Mouse (Mus musculus) kidney, postnatal 25 days (tissue): ENCODE measurements at regions not wholly inside any gene's neighbourhood (a gene's known extent, or its start where the extent isn't known, plus 50 kb on each side); places are given as distances from the start of the nearest gene placed in this dataset.

Experiments used
- DNase-seq, 2 experiments: peaks; one replicate each; pipeline ENCODE4 v3.0.0; 2021; ENCODE audit warnings: mixed read lengths in 2 of 2

DNA sequence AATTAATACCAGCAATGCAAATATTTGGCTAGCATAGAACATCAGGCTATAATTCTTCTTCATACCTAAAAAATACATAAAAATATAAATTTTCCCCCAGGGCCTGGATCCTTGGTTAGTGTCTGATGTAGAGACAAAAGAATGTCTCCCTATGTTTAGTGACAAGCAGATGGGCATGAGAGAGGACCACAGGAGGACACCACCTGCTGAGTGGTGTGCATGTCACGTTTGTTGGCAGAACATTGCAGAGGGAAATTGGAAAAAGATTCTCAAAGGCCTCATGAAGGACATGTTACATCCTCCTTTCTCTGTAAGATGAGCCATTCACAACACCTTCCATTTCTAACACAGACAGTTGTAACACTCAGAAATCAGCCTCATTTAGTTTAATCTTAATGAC is 206.3 kb downstream of the Hhipl2 start:
- DNase-seq = no peak

DNA sequence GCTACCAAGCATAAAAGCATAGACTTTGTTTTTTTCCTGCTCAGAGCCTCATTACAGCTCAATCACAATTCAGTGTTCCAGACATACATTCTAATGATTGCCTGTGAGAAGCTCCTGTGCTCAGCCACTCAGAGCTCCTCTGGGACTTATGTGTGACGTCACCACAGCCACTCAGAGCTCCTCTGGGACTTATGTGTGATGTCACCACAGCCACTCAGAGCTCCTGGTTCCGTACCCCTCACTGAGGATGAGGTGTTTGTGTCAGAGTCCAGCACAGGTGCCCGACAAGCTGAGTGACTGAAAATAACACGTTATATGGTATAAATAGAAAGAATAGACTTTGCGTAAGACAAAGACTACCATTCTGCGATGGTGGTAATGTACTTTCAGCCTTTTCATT is 215.8 kb downstream of the Hhipl2 start:
- no peak for DNase-seq

DNA sequence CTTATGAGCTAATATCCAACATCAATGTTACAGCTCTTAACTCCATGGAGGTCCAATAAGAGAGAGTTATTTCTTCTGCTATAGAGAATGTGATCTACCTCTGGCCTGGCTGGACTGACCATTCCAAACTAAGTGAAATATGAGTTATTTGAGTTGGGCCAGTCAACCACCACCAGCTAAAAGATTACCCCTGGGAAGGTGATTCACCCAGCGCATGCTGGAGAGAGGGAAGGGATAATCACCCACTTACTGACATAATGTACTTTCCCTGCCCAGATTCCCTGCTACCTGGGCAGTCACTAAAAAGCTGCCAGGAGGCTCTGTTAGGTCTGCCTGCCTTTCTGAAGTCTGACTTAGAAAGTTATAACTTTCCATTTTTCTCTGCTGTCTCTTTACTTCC is 216.8 kb downstream of the Hhipl2 start:
- DNase-seq = no peak

DNA sequence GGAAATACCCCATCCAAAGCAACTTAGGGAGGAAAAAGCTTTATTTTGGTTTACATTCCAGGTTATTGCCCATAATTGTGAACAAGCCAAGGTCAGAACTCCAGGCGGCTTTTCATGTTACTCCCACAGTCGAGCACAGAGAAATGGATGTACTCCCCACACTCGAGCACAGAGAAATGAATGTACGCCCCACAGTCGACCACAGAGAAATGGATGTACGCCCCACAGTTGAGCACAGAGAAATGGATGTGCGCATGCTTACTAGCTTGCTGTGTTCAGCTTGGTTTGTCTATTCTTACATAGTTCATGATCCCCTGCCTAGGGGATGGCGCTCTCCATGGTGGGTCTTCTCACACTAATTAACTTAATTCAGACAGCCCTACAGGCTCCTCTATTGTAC is 219.2 kb downstream of the Hhipl2 start:
- DNase-seq = no peak

DNA sequence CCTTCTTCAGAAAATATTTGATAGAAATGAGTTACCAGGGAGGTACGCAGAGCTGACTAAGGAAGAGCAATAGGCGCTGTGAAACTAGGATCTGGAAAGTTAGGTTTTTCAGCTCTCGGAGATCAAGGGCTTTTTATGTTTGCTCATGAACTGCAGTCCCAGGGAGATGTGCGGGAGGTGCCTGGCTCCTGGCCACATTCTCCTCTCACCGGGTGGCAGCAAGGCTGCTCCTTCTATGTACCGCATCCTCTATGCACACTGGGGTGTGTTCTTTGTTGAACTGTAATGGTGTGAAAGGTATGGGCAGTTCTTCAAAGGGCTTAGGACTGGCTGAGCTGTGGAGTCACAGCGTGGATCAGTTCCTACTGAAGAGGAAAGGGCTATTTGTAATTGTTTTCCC is 221.3 kb downstream of the Hhipl2 start:
- no peak for DNase-seq

DNA sequence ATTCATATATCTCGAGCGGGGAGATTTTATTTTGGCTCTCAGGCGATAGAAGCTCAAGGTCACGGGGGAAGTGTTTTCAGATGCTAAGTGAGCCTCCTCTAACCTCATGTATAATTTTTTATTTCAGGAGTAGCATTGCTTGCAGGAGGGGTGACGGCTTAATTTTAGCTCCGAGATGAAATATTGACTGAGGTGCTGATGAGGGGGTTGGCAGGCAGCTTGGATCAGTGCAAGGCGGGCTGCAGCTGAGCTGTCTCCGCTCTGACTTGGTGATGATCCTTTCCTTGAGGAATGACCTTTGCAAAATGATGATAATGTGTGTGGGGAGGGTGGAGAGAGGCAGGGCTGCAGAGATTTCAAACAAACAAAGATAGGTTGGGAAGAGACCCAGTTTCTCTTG is 222.6 kb downstream of the Hhipl2 start:
- DNase-seq = no peak

DNA sequence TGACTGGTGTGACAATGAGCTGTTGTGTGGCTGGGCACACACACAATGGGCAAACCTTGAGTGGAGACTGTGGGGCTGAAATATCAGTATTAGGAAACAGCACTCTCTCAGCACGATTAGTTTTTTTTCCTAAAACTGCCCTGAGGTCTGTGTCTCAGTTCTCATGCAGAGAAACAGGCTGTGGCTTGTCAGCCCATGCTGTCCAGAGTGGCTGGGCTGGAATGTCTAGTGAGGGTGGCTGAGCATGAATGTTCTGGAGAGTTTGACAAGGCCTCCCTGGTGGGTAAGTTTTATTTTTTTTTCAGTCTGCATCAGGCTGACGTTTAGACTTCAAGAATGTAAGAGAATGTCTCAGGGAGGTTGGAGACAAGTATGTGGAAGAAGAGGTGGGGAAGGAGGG is 226.0 kb downstream of the Hhipl2 start:
- DNase-seq = no peak

DNA sequence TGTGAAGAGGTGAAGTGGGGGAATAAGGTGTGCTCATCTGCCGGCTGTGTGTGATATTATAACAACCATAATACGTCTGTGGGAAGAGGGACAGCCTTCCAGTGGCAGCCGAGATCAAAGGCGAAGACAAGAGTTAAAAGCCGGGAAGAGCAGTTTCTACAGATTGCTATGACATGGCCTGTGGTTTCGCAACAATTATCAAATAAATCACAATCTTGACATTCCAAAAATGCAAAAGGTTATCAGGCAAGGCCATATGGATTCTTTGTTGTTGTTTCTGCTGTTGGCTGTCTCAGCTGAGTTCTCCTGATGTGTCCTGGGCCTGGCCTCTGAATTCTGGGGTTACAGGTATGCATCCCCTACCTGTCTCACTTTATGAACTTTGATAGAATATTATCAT is 235.9 kb downstream of the Hhipl2 start:
- DNase-seq = no peak

DNA sequence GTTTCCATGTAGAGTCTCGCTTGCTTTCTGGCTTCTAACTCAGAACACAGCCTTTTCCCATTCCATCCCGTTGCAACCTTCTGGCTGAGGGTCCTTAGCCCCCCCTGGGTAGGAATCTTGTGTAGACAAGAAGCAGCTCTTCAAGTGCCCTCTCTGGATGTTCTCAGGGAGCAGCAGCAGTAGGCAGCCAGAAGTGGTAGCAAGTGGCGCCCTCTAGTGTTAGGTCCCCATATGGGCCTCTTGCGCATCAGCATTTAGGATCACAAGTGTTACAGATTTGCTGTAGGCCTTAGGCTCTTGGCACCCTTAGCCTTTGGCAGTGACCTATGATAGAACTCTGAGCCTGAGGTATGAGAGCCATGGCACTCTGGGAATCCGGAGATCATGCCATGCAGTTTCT is 239.0 kb downstream of the Hhipl2 start:
- DNase-seq = peak in 1 of 2 experiments; percentile 69

DNA sequence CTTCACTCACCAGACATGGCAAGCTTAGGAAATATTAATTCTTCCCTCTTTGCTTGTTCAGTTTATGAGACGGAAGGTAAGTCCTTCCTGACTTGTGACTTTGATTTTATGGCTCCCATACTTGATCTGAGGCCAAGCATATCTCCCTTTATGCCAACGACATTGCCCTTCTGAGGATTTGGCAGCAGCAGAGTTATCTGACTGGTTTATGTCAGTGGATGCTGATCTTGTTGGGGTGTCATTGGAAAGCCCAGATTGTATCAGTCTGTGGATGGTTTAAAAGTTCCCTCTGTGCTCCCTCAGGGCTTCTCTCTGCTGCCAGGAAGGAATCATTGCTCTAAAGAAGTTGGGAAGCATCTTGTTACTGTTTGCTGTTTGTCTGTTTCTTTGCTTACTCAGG is 242.5 kb downstream of the Hhipl2 start:
- DNase-seq = no peak

DNA sequence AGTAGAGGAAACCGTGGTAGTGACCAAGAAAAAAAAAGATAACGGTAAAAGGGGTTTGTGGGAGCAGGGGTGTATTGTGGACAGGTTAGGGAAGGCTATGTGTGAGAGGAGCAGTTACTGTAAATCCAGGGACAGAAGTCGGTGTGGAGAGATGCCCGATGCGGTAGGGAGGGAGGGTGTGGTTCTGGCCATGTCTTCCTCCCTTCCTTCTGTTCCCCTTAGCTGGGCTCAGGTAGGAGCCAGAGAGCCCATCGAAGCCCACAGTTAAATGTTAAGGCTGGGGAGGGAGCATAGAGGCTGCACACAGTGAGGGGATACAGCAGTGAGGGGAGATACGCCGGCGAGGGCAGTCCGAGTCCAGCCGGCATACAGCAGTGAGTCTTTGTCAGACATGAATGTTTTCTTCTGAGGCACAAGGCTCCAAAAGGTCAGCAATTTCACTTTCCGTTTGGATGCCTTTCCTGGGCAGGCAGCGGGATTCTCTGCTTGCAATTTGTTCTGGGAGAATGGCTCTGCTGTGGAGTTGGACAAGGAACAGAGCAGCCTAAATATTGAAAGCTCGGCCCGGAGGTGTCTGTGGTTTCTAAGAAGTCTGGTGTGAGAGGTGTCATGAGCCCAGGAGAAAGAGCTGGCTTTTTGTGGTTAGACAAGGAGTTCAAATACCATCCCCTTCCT is 244.5 kb downstream of the Hhipl2 start:
- DNase-seq = peak in 1 of 2 experiments; percentile 9

DNA sequence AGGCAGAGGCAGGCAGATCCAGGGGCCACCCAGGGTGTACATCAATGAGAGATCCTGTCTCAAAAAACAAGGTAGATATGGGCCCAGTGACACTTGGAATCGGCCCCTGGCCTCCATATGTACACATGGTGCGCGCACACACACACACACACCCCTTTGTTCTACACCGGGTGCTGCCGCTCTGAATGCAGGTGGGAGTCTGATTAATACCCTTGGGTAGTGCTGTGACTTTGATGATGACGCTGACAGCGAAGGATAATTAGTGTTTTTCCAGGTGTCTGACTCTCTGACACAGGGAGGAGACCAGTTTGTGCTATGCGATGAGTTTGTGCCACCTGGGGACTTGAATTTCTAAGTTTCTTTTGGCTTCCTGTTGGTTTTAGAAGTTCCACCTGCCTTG is 251.3 kb downstream of the Hhipl2 start:
- no peak for DNase-seq

DNA sequence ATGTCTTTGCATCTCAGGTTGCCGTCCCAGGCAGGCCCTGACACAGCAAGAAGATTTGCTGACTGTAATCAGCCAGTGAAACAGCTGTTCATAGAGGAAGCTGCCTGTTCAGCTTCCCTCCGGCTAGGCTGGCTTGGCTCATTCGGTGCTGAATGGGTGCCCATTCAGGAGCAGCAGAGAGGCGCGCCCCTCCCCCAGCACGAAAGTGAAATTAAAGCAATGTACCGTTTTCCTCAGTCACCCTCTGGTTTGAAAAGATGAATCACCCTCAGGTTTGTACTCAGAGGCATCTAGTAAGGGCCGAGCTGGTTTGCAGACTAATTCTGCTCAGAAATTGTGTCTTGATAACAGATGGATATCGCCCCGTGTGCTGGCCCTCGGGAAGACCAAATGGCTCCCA is 251.7 kb downstream of the Hhipl2 start:
- DNase-seq = peak in 1 of 2 experiments; percentile 16

DNA sequence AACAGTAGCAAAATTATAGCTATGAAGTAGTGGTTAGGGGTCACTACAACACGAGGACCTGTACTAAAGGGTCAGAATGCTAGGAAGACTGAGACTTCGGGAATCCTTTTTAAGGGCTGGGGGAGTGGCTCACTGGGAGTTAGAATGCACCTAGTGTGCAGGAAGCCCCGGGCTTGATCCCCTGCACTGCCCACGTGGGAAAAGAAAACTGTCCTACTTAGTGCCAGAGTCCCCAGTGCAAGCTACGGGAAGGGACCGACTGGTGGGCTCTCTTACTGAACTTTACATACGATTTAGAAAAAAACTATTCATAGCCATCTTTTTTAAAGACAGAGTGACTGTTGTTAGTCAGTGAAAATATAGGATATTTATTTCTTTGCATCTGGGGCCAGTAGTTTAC is 252.5 kb downstream of the Hhipl2 start:
- no peak for DNase-seq

DNA sequence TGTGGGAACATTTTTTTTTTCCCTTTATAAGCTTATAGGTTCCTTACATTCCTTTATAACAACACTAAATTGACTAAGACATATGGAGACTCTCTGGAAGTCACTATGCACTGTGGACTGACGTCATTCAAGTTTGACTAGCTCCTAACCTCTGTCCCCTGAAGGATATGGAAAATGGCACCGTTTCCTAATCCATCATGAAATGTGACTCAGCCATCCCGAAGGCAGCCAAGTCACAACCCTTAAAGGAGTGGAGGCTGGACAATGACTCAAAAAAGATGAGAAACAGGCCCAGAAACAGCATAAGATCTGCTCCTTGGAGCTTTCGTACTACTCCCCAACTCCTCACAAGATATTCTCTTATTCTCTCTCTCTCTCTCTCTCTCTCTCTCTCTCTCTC is 253.5 kb downstream of the Hhipl2 start:
- DNase-seq = no peak

DNA sequence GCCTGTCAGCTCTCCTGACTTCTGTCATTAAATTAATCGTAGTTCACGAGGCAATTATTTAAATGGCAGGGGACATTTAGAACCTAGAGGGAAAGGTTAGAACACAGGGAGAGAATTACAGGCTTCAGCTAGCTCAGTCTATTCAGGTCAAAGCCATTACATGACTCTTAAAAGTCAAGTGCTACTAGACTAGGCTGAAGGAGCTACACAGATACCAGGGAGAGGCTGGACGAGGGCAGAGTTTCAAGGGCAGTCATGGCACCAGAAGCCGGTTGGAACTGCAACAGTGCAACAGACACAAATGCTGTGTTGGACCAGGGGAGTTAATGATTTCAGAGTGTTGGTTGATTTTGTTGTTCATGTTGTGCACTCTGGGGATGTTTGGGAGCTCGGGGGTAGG is 254.5 kb downstream of the Hhipl2 start:
- DNase-seq = no peak

DNA sequence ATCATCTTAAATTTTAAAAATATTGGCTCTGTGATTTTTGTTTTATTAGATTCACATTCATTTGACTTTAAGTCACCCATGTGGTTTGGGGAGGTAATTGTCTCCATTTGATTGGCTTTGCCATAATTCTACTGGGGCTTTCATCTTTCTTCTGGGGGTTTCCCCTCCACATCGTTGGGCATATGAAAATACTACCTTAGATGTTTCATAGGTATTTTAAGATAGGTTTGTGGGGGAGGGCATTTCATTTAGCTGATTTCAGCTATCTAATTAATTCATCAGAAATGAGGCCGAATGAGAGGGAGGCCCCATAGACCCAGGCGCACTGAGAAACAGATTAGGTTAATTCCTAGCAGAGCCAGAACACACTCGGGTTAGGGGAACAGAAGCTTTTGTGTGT is 259.6 kb downstream of the Hhipl2 start:
- no peak for DNase-seq

DNA sequence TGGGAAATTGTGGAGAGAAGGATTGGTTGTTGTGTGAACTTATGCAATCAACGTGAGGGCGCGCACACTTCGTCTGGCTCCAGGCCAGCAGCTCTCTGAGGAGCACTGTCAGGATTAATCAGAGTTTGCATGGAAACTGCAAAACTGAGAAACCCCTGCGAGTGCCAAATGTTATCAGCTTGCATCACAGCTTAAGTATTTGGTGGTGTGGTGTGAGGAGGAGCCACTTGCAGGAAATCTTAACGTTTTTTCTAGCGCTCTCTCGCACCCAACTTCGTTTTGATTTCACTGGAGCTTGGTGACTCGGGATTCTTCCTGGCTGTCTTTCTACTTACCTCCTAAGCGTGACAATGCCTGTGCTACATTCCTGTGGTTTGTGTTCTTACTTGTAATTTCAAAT is 261.9 kb downstream of the Hhipl2 start:
- no peak for DNase-seq

DNA sequence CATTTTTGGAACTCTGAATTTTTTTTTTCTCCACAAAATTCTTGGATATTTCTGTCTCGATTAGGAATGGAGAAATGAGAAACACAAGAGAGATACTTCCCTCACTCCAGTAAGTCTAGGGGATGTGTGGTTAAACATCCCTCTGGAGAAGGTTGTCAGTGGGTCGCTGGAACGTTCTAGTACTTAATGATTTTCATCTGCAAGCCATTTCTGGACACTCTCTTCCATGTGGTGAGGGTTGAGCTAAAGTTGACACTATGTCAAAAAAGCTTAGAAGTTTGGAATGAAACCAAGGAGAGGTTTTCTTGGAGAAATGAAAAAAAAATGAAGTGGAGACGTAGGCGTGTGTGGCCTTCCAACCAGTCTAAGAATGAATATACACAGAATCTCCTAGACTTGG is 268.0 kb downstream of the Hhipl2 start:
- DNase-seq = no peak

DNA sequence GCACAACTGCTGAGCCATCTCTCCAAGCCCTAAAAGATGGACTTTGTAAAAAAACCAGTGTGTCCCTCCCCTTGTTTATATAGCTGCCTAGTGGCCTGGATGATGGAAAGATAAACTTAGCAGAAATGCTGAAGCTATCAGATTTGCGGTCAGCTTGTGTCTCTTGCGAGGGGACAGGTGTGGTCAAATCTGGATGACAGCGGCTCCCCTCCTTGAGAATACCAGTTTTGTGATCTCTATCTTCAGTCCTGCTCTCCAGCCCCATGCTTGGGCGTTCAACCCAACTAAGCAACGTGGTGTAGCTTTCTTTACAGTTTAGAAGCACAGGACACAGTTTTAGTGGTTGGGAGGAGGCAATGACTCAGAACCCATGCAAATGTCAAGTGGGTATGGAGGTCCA is 274.7 kb downstream of the Hhipl2 start:
- DNase-seq = no peak

DNA sequence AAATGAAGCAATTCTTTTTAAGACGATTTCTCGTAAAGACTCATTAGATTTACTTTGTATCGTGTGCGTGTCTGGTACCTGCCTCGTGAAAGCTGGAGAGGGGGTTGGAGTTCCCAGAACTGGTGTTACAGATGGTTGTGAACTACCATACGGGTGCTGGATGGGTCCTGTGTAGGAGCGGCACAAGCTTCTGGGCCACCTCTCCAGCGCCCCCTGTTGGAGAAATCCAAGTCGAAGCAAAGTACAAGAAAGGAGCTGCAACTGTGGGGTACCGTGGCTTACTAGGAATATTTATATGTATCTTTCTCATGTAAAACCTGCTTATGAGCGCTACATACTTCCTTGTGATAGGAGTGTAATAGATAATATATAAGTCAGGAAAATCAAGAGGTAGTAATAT is 281.3 kb downstream of the Hhipl2 start:
- peak in 1 of 2 experiments; percentile 19 for DNase-seq

DNA sequence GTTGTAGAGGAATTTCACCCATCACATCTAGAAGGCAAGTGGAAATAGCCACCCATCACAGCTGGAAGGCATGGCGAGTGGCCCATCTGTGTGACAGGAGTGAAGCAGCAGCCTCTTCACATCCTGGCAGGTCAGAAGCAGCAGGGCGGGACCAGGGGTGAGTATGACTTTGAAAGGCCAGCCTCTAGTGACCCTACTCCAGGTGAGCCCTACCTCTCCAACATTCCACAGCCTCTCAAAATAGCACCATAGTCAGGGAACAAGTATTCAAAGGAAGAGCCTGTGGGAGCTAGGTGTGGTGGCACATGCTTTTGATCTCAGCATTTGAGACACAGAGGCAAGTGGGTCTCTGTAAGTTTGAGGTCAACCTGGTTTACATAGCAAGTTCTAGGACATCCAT is 284.9 kb downstream of the Hhipl2 start:
- no peak for DNase-seq

DNA sequence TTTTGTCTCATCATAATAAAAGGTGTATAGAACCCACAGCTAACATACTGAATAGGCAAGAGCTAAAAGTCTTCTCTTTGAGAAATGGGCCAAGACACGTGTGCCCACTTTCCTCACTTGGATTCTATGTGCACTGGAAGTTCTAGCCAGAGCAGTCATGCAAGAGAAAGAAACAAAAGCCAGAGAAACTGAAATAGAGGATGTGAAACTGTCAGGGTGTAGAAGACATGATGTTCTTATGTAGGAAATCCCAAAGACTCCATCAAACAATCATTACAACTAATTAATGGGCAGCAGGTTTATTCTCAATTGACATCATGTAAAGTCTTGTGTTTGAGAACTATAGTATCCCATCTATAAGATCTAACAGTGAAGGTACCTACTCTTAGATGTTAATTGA is 294.9 kb downstream of the Hhipl2 start:
- no peak for DNase-seq

DNA sequence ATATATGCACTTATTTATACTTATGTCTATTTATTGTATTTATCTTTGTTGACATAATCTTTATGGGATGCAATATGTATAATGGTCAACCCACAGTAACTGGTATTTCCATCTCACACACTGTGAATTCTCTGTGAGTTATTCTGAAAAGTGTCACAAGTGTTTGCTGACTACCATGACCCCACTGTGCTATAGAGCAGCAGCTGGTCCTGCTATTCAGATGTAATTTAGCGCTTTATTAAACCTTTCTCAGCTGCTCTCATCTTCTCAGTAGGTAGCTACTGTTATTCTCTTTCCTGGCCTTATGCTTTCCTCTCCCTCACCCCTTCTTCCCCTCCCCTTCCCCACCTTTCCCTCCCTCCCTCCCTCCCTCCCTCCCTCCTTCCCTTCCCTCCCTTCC is 296.0 kb upstream of the Dusp10 start:
- no peak for DNase-seq

DNA sequence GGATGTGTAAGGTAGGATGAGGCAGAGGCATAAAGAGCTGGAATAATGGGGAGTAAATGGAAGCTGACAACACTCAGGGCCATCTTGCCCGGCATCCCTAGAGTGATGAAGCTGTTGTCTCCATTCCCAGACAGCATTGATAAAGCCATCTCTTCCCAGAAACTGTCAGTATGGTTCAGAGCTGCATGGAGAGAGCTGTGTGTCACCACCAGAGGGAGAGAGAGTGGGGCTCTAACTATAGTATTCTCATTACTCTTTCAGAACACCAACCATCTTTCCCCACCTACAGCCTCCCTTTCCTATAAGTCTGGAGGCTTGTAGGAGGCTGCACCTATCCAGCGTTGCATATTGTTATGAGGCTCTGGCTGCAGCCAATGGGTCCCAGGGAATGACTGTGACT is 264.0 kb upstream of the Dusp10 start:
- no peak for DNase-seq

DNA sequence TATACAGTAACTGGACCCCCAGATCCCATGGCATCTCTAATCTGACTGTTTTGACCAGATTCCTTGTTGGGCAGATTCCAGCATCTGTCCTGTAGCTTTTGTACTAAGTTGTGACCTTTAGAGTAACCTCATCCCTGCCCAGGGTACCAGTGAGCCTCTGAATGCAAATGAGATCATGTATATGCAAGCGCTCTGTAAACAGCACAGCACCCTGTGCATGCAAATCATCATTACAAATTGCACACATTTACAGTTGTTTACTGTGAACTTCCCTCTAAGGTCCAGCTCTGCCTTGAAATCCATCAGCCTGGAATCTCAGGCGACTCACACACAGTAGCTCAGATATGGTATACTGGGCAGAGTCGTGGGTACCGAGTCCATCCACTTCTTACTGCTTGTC is 258.6 kb upstream of the Dusp10 start:
- no peak for DNase-seq
